Mouse (Mus musculus) hindbrain, embryonic 16.5 days (tissue): Measurements from ENCODE around the gene Pogk. TPM values are rescaled to one million over a fixed set of nuclear protein-coding genes. Genes with fewer than 3 reads are reported as not detected.

Experiments used
- ATAC-seq: fragments of 200-750 bp; cut with Nextera tagmentation; 2 replicates; pipeline ENCODE4 v1.8.0; 2017; ENCODE audit warnings: moderate TSS enrichment, moderate library complexity
- H3K27ac ChIP-seq: fragments of 300-500 bp; sonication (generic); 2 replicates; pipeline ENCODE4 v1.5.1; 2014; ENCODE audit warnings: low read depth, mild to moderate bottlenecking, control low read depth, low read length, moderate library complexity
- H3K27me3 ChIP-seq: fragments of 300-500 bp; sonication (generic); replicated peaks from 2 replicates; pipeline ENCODE4 v1.6.1; 2014; ENCODE audit warnings: low read length; ENCODE audit not compliant: control insufficient read depth, insufficient read depth
- H3K36me3 ChIP-seq: fragments of 300-500 bp; sonication (generic); 2 replicates; pipeline ENCODE4 v1.6.1; 2014; ENCODE audit warnings: mild to moderate bottlenecking, low read length, moderate library complexity, mixed read lengths; ENCODE audit not compliant: control insufficient read depth, insufficient read depth
- H3K4me1 ChIP-seq: fragments of 300-500 bp; sonication (generic); 2 replicates; pipeline ENCODE4 v1.6.1; 2014; ENCODE audit warnings: low read depth, low read length; ENCODE audit not compliant: control insufficient read depth, insufficient read depth
- H3K4me2 ChIP-seq: fragments of 300-500 bp; sonication (generic); 2 replicates; pipeline ENCODE4 v1.6.1; 2014; ENCODE audit warnings: mild to moderate bottlenecking, low read length, control low read depth, moderate library complexity
- H3K4me3 ChIP-seq: fragments of 300-500 bp; sonication (generic); 2 replicates; pipeline ENCODE4 v1.5.1; 2014; ENCODE audit warnings: mild to moderate bottlenecking, low read length, control low read depth, moderate library complexity
- H3K9ac ChIP-seq: fragments of 300-500 bp; sonication (generic); 2 replicates; pipeline ENCODE4 v1.6.1; 2014; ENCODE audit warnings: low read depth, mild to moderate bottlenecking, control low read depth, low read length, moderate library complexity
- H3K9me3 ChIP-seq: fragments of 300-500 bp; sonication (generic); 2 replicates; pipeline ENCODE4 v1.6.1; 2014; ENCODE audit warnings: mild to moderate bottlenecking, low read length, moderate library complexity; ENCODE audit not compliant: control insufficient read depth
- WGBS: fragments of 180-500 bp; shearing (Covaris S2); extraction: QIAGEN DNeasy Blood & Tissue Kit; methylation state at CpG from one replicate; pipeline ENCODE4 v1.1.7; 2014; 5-methylcytosine and 5-hydroxymethylcytosine counted together
- polyA plus RNA-seq: library from polyadenylated mRNA; unstranded; fragments of >200 nt; fragmentation: Nextera tagmentation; extraction: Ambion mirVana; gene quantifications from 2 replicates; pipeline ENCODE4 v1.2.1, GENCODE M21; 2015

The Pogk gene
- polyA plus RNA-seq, 1 experiment from 2014 or later: 26.8 TPM

GRCm38 (mm10) chr1:166343586-166343985 is 66.1 kb downstream of the Pogk start:
- Histone ChIP-seq H3K4me2 (no peak overlapping the region), H3K4me3 (no peak overlapping the region), H3K27me3 (no peaks in the 10 kb centered on the region), H3K36me3 (no peaks in the 10 kb centered on the region), H3K9me3 (no peaks in the 10 kb centered on the region), H3K27ac (no peak overlapping the region), H3K4me1 (peaks cover 4% of the 10 kb centered on the region), H3K9ac (no peak overlapping the region)
- ATAC-seq: no peak
- WGBS: 47% methylated on average over 5 of the region's 5 CpGs

GRCm38 (mm10) chr1:166342539-166342938 is 67.1 kb downstream of the Pogk start:
- WGBS: 82% methylated on average over 1 of the region's 1 CpGs
- Histone ChIP-seq H3K4me1 (peaks cover 4% of the 10 kb centered on the region), H3K9me3 (no peaks in the 10 kb centered on the region), H3K36me3 (no peaks in the 10 kb centered on the region), H3K27me3 (no peaks in the 10 kb centered on the region), H3K9ac (no peak overlapping the region), H3K27ac (no peak overlapping the region), H3K4me2 (no peak overlapping the region), H3K4me3 (no peak overlapping the region)
- ATAC-seq: no peak

GRCm38 (mm10) chr1:166342060-166342459 is 67.6 kb downstream of the Pogk start:
- no peaks in the 10 kb centered on the region for H3K27me3 ChIP-seq
- no peak overlapping the region for H3K4me2 ChIP-seq
- ATAC-seq: no peak
- H3K9me3 ChIP-seq: no peaks in the 10 kb centered on the region
- H3K9ac ChIP-seq: no peak overlapping the region
- H3K4me1 ChIP-seq: peaks cover 4% of the 10 kb centered on the region
- no peak overlapping the region for H3K4me3 ChIP-seq
- H3K36me3 ChIP-seq: no peaks in the 10 kb centered on the region
- 77% methylated on average over 2 of the region's 2 CpGs for WGBS
- H3K27ac ChIP-seq: no peak overlapping the region

- Histone ChIP-seq H3K27me3 (no peaks in the 10 kb centered on the region), H3K36me3 (no peaks in the 10 kb centered on the region), H3K4me3 (no peak overlapping the region), H3K4me2 (no peak overlapping the region), H3K9ac (no peak overlapping the region), H3K4me1 (peaks cover under 1% of the 10 kb centered on the region), H3K27ac (no peak overlapping the region), H3K9me3 (peaks cover 4% of the 10 kb centered on the region; the same call in 1 of the 2 replicates)
- 77% methylated on average over 6 of the region's 6 CpGs for WGBS
- ATAC-seq: no peak
Observed at GRCm38 (mm10) chr1:166339110-166339509, 70.6 kb downstream of the Pogk start.

Other genes with a start within 250 kb of the Pogk start
- 0.17 and 0.29 TPM in 2 replicates for gene Mael, start 171.1 kb downstream of the Pogk start, polyA plus RNA-seq
- gene Ildr2, start 155.7 kb downstream of the Pogk start, polyA plus RNA-seq: 3.3 TPM in 2 replicates
- gene Tada1, start 30.8 kb downstream of the Pogk start, polyA plus RNA-seq: 73.8 and 77.8 TPM in 2 replicates
- not detected in 2 replicates for gene Gm4846, start 87.7 kb upstream of the Pogk start, polyA plus RNA-seq
- not detected in 2 replicates for gene Gm4847, start 237.8 kb upstream of the Pogk start, polyA plus RNA-seq